Mouse (Mus musculus): ENCODE data around the gene Avpr1b. TPM values are rescaled to one million over a fixed set of nuclear protein-coding genes. Genes with fewer than 3 reads are reported as not detected.
A peak's percentile ranks its signal among the peaks of the same experiment; 100 is the strongest.
"Not testable (repeated sequence)": the region's sequence is repeated elsewhere in the genome, so short reads cannot be mapped to it uniquely, and the experiment has no call there.

Avpr1b gene
- total RNA-seq (2021) = under 1 TPM; 0.21 to 0.37 TPM
- long read RNA-seq, experiment 1 = 0 reads
- long read RNA-seq, experiment 2, partial matches to known transcripts = 0 of 1 reads
- long read RNA-seq, experiment 2, other reads (novel, unspliced or antisense) = 1 of 1 reads

DNA sequence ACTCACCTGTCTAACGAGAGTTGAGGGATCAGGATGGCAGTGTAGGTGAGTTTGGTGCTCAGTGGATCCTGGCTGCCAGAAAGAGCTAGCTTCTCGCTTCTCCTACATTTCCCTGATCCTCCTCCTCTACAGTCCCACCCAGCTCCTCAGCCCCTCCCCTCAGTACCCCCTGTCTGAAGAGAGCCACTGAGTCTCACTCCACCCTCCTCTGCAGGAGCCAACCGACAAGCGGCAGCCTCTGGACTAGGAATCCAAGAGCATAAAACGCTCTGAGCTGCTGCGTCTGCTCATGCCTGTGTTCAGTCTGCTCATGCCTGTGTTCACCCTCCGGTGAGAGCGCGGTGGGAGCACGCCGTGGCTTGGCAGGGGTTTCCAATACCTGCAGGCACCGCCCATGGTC, at the start of gene Avpr1b:
Avpr1b (plus strand) TSS at position 335 of the 400 bp plus-strand sequence.
- DNase-seq (ENCODE audit: low spot score in 2 of 2) = no peak

DNA sequence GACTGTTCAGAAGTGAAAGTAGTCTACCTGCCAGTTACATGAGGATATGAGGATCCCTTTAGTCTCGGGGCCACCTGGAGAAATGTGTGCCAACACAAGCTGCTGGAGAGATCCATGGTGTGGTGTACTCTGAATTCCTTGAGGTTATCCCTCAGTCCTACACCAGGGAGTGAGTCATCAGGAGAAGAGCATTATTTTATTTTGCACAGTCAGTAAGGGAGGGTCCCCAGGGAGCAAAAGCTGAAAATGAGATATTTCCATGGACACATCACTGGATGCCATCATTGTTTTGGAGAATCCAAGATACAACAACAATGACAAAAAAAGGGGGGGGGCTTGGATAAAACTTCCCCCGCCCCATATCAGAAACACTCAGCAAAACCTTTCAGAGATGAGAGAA, 47.1 kb upstream of the Avpr1b start:
- DNase-seq (ENCODE audit: low spot score in 2 of 2) = no peak

DNA sequence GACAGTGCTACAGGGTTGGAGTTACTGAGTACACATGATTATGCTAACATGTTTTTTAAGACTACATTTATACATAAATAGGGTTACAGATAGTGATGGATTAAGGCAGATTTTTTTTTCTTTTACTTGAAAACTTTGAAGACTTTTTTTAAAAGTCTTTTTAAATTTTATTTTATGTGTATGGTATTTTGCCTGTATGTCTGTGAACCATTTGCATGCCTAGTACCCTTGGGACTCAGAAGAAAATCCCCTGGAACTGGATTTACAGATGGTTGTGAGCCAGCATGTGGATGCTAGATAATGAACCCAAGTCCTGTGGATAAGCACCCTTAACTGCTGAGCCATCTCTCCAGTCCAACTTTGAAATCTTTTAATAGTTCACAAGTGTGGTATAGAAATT, 45.6 kb upstream of the Avpr1b start:
- no peak for DNase-seq (ENCODE audit: low spot score in 2 of 2)

DNA sequence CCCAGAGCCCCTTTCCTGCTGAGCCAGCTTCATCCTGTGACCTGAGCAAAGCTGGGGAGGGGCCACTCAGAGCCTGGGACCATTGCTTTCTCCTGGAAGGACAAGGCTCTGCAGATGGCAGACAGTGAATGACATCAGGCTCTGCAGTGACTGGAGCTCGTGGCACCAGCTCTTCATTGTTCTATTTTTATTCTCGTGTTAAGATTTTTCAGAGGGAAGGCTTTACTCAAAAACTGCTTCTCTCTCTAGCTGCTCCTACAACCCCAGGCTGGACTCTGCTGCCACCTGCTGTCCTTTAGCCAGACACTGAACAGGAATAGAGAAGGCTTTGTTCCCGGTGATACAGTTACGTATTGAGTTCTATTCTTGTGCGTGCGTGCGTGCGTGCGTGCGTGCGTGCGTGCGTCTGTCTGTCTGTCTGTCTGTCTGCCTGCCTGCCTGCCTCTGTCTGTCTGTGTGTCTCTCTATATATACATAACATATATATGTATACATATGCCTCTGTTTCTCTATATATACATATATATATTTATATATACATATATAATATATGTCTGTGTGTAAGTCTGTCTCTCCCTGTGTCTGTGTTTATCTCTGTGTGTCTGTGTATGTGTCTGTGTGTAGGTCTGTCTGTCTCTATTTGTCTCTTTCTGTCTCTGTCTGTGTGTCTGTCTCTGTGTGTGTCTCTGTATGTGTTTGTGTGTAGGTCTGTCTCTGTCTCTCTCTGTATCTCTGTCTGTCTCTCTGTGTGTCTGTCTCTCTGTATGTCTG, 43.8 kb upstream of the Avpr1b start:
- DNase-seq (ENCODE audit: low spot score in 2 of 2) = peak; percentile 68 to 83

DNA sequence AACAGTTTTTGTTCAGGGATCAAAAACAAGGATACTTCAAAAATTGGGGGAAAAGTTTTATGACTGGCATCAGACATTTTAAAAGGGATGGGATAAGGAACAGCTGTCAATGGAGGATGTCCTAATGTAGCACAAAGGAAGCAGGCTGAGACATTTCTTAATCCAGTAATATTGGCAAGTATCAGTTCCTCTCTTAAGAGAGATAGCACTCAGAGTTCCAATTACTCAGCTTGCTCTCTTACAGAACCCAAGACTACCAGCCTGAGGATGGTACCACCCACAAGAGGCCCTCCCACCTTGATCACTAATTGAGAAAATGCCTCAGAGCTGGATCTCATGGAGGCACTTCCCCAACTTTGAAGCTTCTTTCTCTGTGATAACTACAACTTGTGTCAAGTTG, 38.5 kb upstream of the Avpr1b start:
- DNase-seq (ENCODE audit: low spot score in 2 of 2) = no peak

DNA sequence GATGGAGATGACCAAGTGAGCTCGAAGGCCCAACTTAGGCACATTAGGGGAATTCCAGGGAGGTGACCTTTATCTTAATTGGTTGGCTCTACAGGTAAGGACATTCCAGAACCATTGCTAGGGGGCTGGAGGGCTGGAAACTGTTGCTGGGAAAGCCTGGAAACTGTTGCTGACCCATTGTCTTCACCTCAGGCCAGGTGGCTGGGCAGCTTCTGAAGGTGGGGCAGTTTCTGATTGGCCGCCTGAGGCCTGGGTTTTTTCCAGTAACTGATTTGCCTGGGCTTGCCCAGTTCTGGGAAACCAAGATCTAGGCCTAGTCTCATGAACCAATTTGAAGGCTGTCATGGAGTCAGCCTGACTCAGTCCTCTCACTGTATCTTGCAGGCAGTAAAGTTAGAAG, 37.0 kb upstream of the Avpr1b start:
- DNase-seq (ENCODE audit: low spot score in 2 of 2) = no peak

DNA sequence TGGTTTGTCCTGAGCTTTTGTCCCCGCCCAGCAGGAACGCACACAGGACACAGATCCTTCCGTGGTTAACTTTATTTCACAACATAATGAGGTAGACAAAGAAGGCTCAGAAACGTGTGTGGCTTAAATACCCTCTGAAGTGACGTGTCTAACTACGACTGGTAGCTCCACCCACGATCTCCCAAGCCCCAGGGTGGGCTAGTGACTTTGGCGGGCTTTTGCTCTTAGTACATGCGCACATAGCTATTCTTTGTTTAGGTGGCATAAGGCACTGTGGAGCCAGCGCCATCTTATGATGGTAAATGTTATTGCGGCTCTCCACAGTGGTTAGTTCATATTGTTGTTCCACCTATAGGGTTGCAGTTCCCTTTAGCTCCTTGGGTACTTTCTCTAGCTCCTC, 33.0 kb upstream of the Avpr1b start:
- not testable (repeated sequence) for DNase-seq (ENCODE audit: low spot score in 2 of 2)

DNA sequence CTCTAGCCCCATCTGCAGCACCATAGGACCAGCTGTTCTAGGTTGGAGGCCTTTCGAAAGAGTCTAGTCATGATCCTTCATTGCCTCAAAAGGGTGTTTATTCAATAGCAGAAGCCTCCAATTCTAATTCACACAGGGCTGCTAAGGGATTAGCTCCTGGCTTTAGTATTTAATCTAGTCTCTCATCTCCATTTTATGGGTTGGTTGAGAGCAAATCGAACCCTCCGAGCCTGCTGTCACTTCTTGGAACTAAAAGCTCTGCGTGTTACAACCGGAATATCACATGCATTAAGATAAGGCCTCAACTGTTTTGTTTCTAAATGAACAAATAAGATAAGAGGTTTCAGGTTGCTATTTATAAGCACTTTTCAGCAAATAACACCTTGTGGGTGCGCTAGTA, 29.3 kb upstream of the Avpr1b start:
- no peak for DNase-seq (ENCODE audit: low spot score in 2 of 2)

DNA sequence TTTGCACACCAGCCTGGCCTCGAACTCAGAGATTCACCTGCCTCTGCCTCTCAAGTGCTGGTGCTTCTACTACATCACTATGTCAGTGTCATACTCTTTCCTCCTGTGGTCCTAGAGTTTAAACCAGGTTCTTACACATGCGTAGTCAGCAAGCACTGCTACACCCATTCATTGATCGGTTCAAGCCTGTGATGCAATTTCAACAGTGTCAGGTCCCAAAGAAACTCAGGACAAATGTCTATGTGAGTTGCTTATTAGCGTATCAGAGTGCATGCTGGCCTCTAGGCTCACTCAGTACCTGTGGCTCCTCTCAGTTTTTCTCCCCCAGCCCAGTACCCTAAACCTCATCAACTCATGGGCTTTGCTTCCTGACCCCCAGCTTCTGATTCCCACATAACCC, 28.6 kb upstream of the Avpr1b start:
- no peak for DNase-seq (ENCODE audit: low spot score in 2 of 2)

DNA sequence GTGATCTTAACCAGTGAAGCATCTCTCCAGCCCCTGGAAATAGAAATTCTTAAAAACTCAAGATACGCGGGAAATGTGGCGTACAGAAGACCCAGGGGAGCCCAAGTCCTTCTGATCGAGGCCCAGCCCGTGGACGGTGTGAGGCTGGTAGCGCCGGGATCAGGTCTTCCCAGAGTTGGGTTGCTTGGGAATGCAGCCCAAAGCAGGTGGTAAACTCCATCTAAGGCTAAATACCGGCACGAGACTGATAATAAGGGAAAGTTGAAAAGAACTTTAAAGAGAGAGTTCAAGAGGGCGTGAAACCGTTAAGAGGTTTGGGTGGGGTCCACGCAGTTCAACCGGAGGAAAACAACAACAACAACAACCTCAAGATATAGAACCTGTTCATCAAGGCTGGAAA, 25.3 kb upstream of the Avpr1b start:
- no peak for DNase-seq (ENCODE audit: low spot score in 2 of 2)

DNA sequence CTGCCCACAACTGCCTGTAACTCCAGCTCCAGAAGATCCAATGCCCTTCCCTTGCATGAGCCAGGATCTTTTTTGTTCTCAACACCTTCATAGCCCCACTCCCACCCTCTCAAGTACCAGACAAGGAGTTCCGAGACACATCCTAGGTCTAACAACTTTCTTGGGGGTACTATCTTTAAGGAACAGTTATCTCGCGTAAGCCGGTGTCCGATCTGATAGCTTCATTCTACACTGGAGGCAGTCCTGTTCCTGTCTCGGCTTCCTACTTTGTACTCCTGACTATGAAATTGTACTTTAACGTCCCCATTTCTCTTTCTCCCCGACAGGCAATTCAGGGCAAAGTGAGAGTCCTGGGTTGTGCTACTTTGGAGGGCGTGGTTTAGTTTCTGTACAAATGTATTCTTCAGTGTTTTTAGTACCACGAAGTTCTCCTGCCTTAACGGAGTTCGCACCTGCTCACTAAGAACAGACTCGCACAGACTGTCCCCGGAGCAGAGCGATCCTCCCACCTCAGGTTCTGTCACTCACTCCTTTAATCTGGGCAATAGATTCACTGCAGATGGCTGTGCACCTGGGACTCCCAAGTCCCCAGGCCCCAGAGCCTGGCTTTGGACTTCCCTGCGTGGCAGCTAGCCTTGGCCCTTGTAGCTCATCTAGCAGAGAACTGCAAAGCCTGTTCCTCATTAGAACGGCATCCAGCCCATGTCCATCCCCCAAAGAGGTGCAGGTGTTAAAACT, 19.9 kb upstream of the Avpr1b start:
- DNase-seq (ENCODE audit: low spot score in 2 of 2) = peak; percentile 22 to 56

DNA sequence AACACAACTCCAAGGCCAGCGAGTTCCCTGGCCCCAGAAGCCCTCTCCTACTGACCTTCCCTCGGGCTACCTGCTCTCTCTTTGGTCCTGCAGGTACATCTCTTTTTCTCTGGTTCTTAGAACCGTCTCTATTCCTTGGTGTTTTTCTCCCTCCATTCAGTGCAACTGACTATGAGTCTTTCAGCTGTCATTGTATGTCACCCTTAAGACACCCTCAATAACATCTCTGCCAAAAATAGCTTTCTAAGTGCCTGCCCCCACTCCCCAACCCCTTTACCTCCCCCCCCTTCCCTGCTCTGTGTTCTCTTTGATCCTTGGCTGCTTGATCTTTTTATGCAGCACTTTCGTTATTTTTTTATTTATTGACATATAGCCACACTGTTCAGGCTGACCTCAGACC, 18.6 kb upstream of the Avpr1b start:
- DNase-seq (ENCODE audit: low spot score in 2 of 2) = no peak

DNA sequence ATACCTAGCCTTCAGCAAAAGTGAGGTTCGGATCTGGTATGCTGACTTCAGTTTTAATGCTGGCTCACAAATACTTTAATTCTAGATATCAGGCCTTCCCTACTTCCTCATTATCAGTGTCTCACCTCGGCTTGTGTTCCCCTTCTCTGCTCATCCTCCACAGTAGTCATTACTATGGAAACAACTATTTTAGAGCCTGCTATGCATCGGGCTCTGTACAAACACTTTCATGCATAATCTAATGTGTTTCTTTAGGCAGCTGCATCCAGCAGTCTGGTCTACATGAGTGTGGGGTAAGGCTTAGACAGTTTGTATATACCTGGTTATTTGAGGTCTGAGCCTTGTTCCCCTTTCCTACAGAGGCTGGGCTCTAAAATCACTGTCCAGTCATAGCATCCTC, 15.4 kb upstream of the Avpr1b start:
- no peak for DNase-seq (ENCODE audit: low spot score in 2 of 2)

DNA sequence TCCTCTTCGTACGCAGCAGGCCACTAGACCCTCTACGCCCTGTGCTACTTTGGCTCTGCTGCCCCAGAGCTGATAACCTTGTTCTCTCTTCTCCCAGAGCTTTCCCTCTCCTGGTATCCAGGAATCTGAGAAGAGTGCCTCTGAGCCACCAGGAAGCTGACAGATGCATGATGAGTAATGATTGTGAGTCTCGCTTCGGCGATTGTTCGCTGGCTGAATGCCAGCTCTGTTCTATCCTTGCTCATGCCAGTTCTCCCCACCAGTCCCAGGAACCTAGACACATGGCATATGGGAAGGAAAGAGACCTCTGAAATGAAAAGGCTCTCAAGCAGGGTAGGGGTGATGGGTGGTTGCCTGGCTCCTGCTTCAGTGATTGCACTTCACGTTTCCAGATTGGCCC, 12.2 kb upstream of the Avpr1b start:
- DNase-seq (ENCODE audit: low spot score in 2 of 2) = peak; percentile 52 to 57

DNA sequence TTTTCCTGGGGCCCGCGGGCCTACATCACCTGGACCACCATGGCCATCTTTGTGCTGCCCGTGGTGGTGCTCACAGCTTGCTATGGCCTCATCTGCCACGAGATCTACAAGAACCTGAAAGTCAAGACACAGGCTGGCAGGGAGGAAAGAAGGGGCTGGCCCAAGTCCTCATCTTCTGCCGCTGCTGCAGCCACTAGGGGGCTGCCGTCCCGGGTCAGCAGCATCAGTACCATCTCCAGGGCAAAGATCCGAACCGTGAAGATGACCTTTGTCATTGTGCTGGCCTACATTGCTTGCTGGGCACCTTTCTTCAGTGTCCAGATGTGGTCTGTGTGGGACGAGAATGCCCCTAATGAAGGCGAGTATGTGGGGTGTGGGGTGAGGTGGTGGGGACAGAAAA, 1.3 kb downstream of the Avpr1b start:
- DNase-seq (ENCODE audit: low spot score in 2 of 2) = no peak

DNA sequence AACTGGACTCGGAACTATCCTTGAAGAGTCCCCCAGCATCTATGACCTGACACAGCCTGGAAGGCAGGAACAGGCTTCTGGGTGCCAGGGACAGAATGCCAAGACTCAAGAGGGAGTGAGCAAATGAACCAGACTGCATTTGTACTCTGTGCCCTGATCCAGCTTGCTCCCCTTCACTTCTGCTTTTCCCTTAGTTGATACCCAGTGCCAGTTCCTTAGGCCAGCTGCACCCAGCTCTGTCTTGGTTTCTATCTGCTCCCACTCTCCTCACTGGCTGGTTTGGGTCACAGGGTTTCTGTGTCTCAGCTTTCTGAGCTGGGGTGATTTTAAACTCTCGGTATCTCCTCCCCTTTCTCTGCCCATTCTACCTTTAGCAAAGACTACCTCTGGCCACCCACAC, 7.7 kb downstream of the Avpr1b start:
- no peak for DNase-seq (ENCODE audit: low spot score in 2 of 2)

DNA sequence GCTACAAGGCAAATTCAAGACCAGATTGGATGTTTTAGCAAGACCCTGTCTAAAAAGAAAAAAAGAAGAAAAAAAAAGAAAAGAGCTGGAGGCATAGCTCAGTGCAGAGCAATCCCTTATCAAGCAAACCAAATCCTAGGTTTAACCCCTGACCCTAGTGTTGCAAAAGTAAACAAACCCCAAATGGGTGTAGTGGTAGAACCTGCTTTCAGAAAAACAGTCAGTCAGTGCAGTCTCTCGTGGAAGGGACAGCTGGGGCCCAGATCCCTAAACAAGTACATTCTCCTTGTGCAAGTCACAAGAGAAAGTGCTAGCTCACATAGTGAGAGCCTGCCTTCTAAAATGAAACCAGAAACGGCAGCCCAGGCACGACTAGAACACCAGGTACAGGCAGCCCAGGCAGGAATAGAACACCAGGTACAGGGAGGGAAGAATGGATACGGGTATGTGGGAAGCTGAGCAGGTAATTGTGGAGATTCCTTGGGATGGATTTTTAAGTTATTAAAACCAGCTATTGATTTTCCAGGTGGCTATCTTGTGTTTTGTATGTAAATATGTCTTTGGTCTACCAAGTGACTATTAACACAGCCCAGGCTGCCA, 13.6 kb downstream of the Avpr1b start:
- no peak for DNase-seq (ENCODE audit: low spot score in 2 of 2)

DNA sequence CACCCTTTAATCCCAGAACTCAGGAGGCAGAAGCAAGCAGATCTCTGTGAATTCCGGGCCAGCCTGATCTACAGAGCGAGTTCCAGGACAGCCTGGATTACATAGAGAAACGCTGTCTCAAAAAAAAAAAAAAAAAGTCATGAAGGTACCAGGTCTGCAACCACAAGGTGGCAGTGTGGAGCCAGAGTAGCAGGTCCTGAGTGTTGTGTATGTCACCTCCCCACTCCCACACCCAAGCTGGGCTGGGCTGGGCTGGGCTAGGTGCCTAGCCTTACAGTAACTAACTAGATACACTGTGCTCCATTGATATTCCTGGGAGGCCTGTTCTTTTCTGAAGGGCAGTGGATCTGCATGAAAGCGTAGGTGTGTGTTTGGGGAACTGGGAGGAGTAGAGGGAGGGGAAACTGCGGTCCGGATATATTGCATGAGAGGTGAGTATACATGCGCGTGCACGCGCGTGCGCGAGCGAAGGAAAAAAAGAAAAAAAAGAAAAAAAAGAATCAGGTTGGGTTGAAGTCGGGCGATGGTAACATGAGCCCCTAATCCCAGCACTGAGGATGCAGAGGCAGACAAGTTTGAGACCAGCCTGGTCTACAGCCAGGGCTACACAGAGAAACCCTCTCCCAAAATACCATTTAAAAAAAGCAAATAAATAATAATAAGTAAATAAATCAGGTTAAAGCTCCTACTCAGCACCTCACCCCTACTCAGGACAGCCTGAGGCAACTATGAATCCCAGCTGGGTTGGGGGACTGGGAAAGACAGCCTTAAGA, 14.5 kb downstream of the Avpr1b start:
- DNase-seq (ENCODE audit: low spot score in 2 of 2) = peak; percentile 59 to 70

DNA sequence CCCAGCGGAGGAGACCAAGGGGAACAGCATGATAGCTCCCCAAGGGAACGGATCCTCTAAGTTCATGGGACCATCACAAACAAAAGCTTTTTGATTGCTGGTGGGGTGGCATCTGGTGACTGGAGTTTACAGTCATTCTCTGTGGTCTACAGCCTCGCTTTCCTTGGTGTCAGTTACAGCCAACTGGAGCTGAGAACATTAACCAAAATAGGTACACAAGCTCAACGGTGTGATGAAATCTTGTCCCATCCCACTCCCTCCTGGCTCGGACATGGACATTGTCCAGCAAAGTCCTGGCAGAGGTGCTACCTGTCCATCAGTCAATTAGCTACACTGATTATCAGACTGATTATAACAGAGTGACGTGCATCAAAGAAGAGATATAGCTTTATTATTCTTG, 15.6 kb downstream of the Avpr1b start:
- DNase-seq (ENCODE audit: low spot score in 2 of 2) = no peak

DNA sequence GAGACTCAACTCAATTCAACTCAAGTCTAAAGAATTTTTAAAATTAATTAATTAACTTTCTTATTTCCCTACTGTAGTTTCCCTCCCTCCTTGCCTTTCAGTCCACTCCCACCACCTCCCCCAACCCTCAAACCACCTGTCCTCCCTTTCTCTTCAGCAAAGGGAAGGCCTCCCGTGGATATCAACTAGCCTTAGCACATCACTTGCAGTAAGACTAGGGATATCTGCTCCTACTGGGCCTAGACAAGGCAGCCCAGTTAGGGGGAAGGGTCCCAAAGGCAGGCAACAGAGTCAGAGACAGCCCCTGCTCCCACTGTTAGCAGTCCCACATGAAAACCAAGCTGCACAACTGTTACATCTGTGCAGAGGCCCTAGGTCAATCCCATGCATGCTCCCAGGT, 17.1 kb downstream of the Avpr1b start:
- DNase-seq (ENCODE audit: low spot score in 2 of 2) = no peak

DNA sequence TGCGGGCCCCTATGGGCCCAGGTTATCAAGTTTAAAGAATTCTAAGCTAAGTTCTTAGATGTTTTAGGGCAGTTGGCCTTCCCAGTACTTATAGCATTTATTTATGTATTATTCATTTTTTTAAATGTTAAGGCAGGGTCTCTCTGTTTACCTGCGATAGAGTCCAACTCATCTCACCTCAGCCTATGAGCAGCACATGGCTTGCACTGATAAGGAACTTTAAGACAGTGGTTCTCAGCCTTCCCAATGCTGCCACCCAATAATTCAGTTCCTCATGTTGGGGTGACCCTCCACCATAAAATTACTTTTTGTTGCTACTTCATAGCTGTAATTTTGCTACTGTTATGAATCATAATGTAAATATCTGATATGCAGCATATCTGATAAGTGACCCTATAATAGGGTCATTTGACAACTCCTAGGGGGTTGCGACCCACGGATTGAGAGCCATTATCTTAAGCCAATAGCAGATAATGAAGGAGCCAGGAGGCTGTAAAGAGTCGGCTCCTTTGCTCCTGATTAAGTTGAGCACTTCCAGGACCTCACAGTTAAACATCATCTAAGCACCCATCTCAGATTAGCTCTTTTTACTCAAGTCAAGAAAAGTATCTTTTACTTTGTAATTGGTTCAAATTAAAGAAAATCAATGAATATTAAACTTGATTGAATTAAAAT, 17.6 kb downstream of the Avpr1b start:
- no peak for DNase-seq (ENCODE audit: low spot score in 2 of 2)

Measured in layer of hippocampus, postnatal 14 days (tissue).